Mouse (Mus musculus): Measurements from ENCODE around the gene Tedc1. TPM values are rescaled to one million over a fixed set of nuclear protein-coding genes. Genes with fewer than 3 reads are reported as not detected.
A peak's percentile ranks its signal among the peaks of the same experiment; 100 is the strongest.

Gene Tedc1
- polyA plus RNA-seq, 1 experiment from 2014 or later = 11.0 TPM

DNA sequence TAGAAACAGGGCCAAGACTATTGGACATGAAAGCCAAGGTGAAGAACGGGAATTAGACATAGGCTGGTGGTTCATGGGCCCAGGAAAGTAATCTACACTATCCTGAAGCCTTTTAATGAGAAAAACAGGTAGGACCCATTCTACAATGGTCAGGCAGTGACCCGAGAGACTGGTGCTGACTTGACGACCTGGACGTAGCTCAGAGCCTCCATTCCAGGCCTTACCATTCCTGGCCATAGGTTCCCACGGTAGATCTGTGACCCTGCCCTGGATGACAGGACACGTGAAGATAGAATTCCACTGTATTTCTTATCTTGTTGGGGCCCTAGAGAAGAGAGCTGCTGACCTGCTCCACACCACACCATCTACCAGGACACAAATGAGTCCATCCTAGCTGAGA, 17.9 kb upstream of the Tedc1 start:
- no peak for ATAC-seq
- H3K4me2 ChIP-seq (ENCODE audit: low read length) = no peak overlapping the region
- no peaks in the 10 kb centered on the region for H3K9me3 ChIP-seq (replicated peaks; ENCODE audit: control insufficient read depth, low read length, poor library complexity, severe bottlenecking)
- peaks cover 29% of the 10 kb centered on the region for H3K36me3 ChIP-seq (ENCODE audit: control insufficient read depth, insufficient read depth, low read length)
- H3K4me3 ChIP-seq (ENCODE audit: low read depth, low read length) = no peak overlapping the region
- peaks cover 34% of the 10 kb centered on the region for H3K4me1 ChIP-seq (ENCODE audit: control insufficient read depth, insufficient read depth, low read length)
- no peaks in the 10 kb centered on the region for H3K27me3 ChIP-seq (ENCODE audit: control insufficient read depth, insufficient read depth, low read depth, low read length)
- H3K9ac ChIP-seq (ENCODE audit: low read depth, low read length) = no peak overlapping the region
- 77% methylated on average over 6 of the region's 6 CpGs for WGBS
- no peak overlapping the region for H3K27ac ChIP-seq (ENCODE audit: low read length)

DNA sequence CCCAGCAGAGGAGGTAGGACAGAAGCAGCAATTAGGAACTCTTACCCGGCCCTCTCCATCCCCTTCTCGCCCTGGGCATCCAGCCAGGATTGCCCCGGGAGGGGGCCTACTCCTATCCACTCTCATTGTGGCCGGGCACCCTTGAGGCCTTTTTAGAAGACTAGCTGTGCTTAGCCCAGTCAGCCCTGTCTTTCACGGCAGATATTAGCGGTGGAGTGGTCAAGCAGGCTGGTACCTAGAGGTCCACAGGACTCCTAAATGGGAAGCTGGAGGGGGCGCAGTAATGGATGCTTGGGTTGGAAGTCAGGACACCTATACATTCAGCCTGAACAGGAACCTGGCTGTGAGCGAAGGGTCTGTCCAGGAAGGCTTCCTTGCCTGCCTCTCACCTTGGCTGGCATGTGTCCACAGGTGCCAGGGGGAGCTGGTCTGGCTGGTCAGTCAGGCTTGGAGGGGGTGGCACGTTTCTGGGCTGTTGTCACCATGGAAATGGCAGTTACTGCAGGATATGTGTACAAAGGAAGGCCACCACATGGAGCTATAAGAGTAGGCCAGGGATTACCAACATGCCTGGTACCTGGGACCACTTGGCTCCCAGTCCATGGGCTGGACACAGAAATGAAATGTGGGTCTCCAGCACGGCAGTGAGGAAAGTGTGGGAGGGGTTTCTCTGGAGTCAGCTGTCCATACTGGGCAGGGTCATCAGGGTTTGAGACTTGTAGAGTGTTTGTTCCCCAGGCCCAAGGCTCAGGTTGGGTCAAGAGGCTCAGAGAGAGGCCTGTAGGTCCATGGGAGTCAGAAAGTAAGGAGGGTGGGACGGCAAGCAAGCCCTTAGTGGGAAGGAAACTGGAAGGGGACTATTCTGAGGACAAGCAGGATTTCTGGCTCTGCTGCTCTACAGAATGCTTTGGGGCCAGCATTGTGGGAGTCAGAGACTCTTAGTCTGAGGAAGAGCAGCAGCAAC, 17.0 kb upstream of the Tedc1 start:
- H3K27me3 ChIP-seq (ENCODE audit: control insufficient read depth, insufficient read depth, low read depth, low read length) = no peaks in the 10 kb centered on the region
- H3K9me3 ChIP-seq (replicated peaks; ENCODE audit: control insufficient read depth, low read length, poor library complexity, severe bottlenecking) = no peaks in the 10 kb centered on the region
- H3K4me3 ChIP-seq (ENCODE audit: low read depth, low read length) = peak overlapping the region; percentile 51
- H3K4me2 ChIP-seq (ENCODE audit: low read length) = peak overlapping the region; percentile 70
- 29% methylated on average over 11 of the region's 11 CpGs for WGBS
- peak; percentile 5 for ATAC-seq
- peaks cover 35% of the 10 kb centered on the region for H3K4me1 ChIP-seq (ENCODE audit: control insufficient read depth, insufficient read depth, low read length)
- H3K27ac ChIP-seq (ENCODE audit: low read length) = peak overlapping the region; percentile 83
- peak overlapping the region; percentile 71 for H3K9ac ChIP-seq (ENCODE audit: low read depth, low read length)
- peaks cover 26% of the 10 kb centered on the region for H3K36me3 ChIP-seq (ENCODE audit: control insufficient read depth, insufficient read depth, low read length)

DNA sequence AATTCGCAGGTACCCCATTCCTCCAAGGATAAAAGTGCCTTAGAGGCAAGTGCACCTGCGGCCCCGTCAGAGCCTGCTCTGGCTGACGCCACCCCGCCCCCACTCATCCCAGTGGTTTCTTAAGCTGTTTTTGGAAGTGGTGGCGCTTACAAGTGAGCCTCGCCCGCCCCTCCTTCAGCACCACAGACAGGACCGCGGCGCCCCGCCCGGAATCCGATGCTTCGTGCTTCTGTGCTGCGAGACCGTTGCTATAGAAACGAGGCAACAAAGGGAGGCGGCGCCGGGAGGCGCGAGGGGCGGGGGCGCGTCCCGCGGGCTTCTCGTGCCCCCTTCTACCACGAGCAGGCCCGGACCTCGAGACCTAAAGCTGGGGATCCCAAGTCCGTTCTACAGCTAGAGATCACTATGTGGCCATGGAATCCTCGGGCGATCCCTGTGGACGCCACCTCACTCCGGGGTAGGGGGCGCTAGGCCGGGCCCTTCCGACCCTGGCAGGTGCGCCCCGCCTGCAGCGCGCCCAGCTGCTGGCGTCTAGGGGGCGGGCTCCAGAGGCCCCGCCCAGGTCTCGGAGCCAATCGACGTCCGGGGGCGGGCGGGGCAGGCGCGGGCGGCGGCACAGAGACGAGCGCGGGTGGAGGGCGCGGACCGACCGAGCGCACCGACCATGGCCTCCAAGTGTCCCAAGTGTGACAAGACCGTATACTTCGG, 16.2 kb upstream of the Tedc1 start, which contains the start of gene Crip2:
TSS of gene Crip2 (plus strand) at position 329 of the 708 bp plus-strand sequence.
- Histone ChIP-seq H3K4me3 (ENCODE audit: low read depth, low read length) (peak within 1 kb of the TSS; percentile 51), H3K27me3 (ENCODE audit: control insufficient read depth, insufficient read depth, low read depth, low read length) (no peaks in the 10 kb centered on the region), H3K36me3 (ENCODE audit: control insufficient read depth, insufficient read depth, low read length) (peaks cover 24% of the 10 kb centered on the region), H3K9ac (ENCODE audit: low read depth, low read length) (peak within 1 kb of the TSS; percentile 71), H3K4me2 (ENCODE audit: low read length) (peak within 1 kb of the TSS; percentile 70), H3K4me1 (ENCODE audit: control insufficient read depth, insufficient read depth, low read length) (peaks cover 35% of the 10 kb centered on the region), H3K27ac (ENCODE audit: low read length) (peak within 1 kb of the TSS; percentile 83), H3K9me3 (replicated peaks; ENCODE audit: control insufficient read depth, low read length, poor library complexity, severe bottlenecking) (no peaks in the 10 kb centered on the region)
- ATAC-seq = peak; percentile 87
- WGBS = under 1% methylated on average over 66 of the region's 68 CpGs

DNA sequence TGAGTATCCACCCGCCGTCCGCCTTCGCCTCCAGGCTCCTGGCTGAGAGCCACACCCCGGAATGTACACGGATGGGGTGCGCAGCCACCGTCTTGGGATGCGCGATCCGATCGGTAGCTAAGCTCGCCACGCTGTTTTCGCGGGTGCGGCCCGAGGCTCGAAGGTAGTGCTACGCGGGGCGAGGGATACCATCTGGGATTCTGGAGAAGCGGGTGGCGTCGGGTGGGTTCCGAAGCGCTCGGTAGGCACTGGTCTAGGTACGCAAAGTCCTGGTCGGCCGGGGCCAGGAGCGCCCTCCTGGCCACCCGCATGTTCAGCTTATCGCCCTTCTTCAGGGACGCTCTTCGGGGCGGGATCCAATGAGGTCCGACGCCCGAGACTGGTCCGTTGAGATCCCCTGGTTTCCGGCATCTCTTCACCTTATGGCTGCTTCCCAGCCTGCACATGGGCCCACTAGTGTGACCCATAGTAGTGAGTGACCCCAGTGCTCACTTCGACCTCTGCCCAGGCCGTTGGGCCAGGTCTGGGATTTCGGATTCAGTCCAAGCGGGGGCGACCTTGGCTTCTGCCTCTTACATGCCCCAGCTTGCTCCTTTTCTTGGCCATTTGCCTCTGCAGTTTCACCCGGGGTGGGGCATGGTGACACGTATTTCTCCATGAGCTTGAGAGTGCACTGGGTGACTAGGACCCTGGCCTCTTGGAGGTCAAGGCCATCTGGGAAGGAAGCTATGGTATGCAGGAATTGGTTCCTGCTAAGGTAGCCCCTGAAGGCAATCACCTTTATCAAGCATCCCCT, 15.4 kb upstream of the Tedc1 start:
- Histone ChIP-seq H3K9me3 (replicated peaks; ENCODE audit: control insufficient read depth, low read length, poor library complexity, severe bottlenecking) (no peaks in the 10 kb centered on the region), H3K9ac (ENCODE audit: low read depth, low read length) (peak overlapping the region; percentile 71), H3K4me2 (ENCODE audit: low read length) (peak overlapping the region; percentile 70), H3K4me1 (ENCODE audit: control insufficient read depth, insufficient read depth, low read length) (peaks cover 35% of the 10 kb centered on the region), H3K36me3 (ENCODE audit: control insufficient read depth, insufficient read depth, low read length) (peaks cover 20% of the 10 kb centered on the region), H3K27ac (ENCODE audit: low read length) (peak overlapping the region; percentile 83), H3K4me3 (ENCODE audit: low read depth, low read length) (peak overlapping the region; percentile 51), H3K27me3 (ENCODE audit: control insufficient read depth, insufficient read depth, low read depth, low read length) (no peaks in the 10 kb centered on the region)
- 2% methylated on average over 49 of the region's 49 CpGs for WGBS
- ATAC-seq = no peak; the same call in 1 of the 2 replicates

DNA sequence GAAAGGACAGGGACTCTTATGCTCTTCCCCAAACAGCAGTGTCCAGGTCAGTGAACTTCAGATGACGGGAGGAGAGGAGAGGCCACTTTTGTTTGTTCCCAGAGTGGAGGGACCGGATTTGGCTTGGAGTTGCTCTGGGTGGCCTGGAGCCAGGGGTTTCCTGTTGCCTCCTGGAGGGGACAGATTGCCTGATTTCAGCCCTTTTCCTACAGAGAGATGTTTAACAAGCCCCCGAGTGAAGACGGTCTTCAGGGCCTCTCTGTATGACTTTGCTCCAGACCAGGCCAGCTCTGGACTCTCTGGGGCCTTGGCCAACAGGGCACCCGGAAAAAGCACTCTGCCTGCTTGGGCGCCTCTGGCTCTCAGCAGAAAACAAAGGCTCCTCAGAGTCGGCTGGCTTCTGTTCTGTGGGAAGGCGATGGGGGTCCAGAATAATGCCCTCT, 14.7 kb upstream of the Tedc1 start:
- no peak for ATAC-seq
- Histone ChIP-seq H3K9me3 (replicated peaks; ENCODE audit: control insufficient read depth, low read length, poor library complexity, severe bottlenecking) (no peaks in the 10 kb centered on the region), H3K4me2 (ENCODE audit: low read length) (peak overlapping the region; percentile 70), H3K4me1 (ENCODE audit: control insufficient read depth, insufficient read depth, low read length) (peaks cover 35% of the 10 kb centered on the region), H3K36me3 (ENCODE audit: control insufficient read depth, insufficient read depth, low read length) (peaks cover 18% of the 10 kb centered on the region), H3K27ac (ENCODE audit: low read length) (peak overlapping the region; percentile 83), H3K9ac (ENCODE audit: low read depth, low read length) (peak overlapping the region; percentile 71), H3K27me3 (ENCODE audit: control insufficient read depth, insufficient read depth, low read depth, low read length) (no peaks in the 10 kb centered on the region), H3K4me3 (ENCODE audit: low read depth, low read length) (peak overlapping the region; percentile 51)
- WGBS = 17% methylated on average over 8 of the region's 8 CpGs

DNA sequence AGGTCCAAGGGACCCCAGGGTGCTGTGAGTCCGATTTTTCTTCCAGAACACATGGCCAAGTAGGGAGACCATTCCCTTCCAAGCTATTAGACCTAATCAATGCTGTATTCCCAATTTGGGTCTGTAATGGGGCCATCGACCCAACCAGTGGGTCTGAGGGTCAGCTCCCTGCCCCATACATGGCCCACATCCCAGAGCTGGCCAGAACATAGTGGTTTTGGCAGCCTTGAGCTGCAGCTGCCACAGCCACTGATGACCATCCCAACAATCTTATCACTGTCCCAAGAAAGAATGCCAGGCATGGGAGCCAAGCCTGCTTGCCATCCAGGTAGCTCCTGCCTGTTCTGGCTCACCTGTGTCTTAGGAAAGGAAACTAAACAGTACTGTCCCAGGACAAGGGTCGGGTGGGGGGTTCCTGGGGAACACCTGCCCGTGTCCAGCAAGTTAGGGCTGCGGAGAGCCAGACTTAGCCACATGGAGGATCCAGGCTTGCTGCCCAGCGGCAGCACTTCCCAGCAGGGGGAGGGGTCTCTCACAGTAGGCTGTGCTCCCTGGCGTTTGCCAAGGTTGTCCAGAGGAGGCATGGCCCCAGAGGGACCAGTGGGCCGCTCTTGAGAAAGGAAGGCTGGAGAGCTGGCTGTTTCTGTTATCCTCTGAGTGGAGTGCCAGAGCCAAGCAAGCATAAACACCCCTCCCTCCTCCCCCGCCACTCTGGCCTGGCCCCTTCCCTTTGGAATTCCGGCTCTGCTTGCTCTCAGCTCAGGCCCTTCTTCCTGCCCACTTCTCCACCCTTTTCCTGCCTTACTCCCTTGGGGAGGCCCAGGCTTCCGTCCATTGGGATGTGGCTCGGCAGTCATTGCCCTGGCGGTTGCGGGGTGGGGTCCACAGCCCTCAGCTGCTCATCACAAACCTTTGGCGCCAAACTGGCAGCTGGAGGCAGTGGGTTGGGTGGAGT, 13.9 kb upstream of the Tedc1 start:
- Histone ChIP-seq H3K9me3 (replicated peaks; ENCODE audit: control insufficient read depth, low read length, poor library complexity, severe bottlenecking) (no peaks in the 10 kb centered on the region), H3K4me1 (ENCODE audit: control insufficient read depth, insufficient read depth, low read length) (peaks cover 35% of the 10 kb centered on the region), H3K9ac (ENCODE audit: low read depth, low read length) (peak overlapping the region; percentile 71), H3K27me3 (ENCODE audit: control insufficient read depth, insufficient read depth, low read depth, low read length) (no peaks in the 10 kb centered on the region), H3K36me3 (ENCODE audit: control insufficient read depth, insufficient read depth, low read length) (peaks cover 14% of the 10 kb centered on the region), H3K4me3 (ENCODE audit: low read depth, low read length) (peak overlapping the region; percentile 51), H3K4me2 (ENCODE audit: low read length) (peak overlapping the region; percentile 70), H3K27ac (ENCODE audit: low read length) (peak overlapping the region; percentile 83)
- no peak for ATAC-seq
- WGBS = 16% methylated on average over 15 of the region's 15 CpGs

DNA sequence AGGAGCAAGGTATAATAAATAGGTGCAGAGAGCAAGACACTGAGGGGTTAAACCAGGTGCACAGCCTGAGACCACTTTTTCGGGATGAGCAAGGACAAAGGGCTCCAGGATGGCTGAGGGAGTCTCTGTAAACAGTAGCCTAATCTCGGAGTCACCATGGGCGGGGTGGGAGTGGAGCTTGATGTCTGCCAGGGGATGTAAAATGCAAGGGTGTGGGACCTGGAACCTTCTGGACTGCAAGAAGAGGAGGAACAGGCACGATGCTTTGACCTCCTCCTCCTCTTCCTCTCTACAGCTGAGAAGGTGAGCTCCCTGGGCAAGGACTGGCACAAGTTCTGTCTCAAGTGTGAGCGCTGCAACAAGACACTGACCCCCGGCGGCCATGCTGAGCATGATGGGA, 13.1 kb upstream of the Tedc1 start:
- Histone ChIP-seq H3K4me3 (ENCODE audit: low read depth, low read length) (peak overlapping the region; percentile 51), H3K4me2 (ENCODE audit: low read length) (peak overlapping the region; percentile 70), H3K4me1 (ENCODE audit: control insufficient read depth, insufficient read depth, low read length) (peaks cover 35% of the 10 kb centered on the region), H3K9ac (ENCODE audit: low read depth, low read length) (peak overlapping the region; percentile 71), H3K9me3 (replicated peaks; ENCODE audit: control insufficient read depth, low read length, poor library complexity, severe bottlenecking) (no peaks in the 10 kb centered on the region), H3K27me3 (ENCODE audit: control insufficient read depth, insufficient read depth, low read depth, low read length) (no peaks in the 10 kb centered on the region), H3K27ac (ENCODE audit: low read length) (peak overlapping the region; percentile 33; the same call in 1 of the 2 replicates), H3K36me3 (ENCODE audit: control insufficient read depth, insufficient read depth, low read length) (peaks cover 10% of the 10 kb centered on the region)
- WGBS = 61% methylated on average over 7 of the region's 7 CpGs
- ATAC-seq = no peak
